Mouse (Mus musculus) testis, adult 2 months (tissue): Measurements from ENCODE around the gene 2310050C09Rik.

ENCODE experiments used
- CTCF ChIP-seq: fragments of 200-500 bp; IDR thresholded peaks from 2 replicates; pipeline ENCODE4 v1.5.1; 2012; ENCODE audit warnings: low read depth, mild to moderate bottlenecking, inconsistent platforms, low read length, moderate library complexity; ENCODE audit not compliant: control insufficient read depth, insufficient read depth, insufficient replicate concordance
- POLR2A ChIP-seq: fragments of 200-500 bp; IDR thresholded peaks from 2 replicates; pipeline ENCODE4 v1.6.1; 2012; ENCODE audit warnings: low read depth, mild to moderate bottlenecking, inconsistent platforms, low read length, moderate library complexity; ENCODE audit not compliant: control insufficient read depth

DNA sequence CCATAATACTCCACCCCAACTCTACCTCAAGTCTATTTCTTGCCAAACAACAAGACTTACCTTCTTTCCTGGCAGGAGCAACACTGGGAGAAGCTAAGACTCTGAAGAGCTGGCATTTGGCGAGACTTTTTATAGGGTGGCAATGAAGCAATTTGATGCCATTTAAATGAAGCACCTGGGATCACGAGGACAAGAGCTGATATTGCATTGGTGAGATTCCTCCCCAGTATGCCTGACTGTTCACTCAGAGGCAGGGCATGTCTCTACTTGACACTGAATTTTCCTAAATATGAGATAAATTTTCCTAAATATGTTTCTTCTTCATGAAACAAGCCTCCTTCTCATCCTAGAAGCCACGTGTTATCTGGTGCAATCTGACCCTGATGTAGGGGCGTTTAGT is at the start of gene 2310050C09Rik:
- TF ChIP-seq CTCF (no peak), POLR2A (no peak)
